Mouse (Mus musculus) urinary bladder, adult 2 months (tissue): ENCODE results near the gene Copg2. TPM values are rescaled to one million over a fixed set of nuclear protein-coding genes. Genes with fewer than 3 reads are reported as not detected.

ENCODE experiments used
- DNase-seq: peaks from one replicate; pipeline ENCODE4 v3.0.0; 2022; ENCODE audit warnings: low spot score
- polyA plus RNA-seq: library from polyadenylated mRNA; depleted of rRNA; stranded (reverse); fragments of >200 nt; gene quantifications from 2 replicates; pipeline ENCODE4 v1.2.3, GENCODE M21; 2012

The Copg2 gene
- polyA plus RNA-seq, 1 experiment, result 48.3 TPM

DNA sequence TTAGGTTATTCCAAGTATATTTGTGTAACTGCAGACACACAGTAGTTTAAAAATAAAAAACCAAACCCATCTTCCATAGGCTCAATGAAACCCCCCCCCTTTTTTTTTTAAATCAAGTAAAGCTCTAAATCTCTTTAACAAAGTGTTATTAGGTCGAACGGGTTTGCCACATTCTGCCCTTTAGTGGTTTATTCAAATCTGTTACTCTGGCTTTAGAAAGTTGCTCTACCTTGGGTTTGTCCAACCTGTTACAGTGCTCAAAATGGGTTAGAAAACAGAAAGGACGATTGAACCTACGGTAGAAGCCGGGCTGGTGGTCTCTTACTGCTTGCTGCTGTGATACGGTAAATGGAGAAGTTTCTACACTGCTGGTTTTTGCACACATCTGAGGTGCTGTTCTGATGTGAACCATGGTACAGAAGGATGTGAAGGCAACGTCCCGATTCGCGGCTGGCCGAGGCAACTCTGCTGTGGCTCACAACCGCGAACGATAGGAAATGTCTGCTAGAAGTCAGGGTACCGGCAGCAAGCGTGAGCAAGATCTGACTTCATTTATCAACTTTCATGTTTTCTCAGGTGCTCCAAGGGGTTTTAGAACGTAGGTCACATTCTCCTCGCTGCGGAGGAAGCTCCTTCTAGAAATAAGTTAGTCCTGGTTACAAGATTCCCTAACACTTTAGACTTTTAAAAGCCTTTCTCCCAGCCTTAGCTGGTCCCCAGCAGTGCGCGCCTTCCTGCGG lies 161.4 kb downstream of the Copg2 start:
- DNase-seq, result no peak

DNA sequence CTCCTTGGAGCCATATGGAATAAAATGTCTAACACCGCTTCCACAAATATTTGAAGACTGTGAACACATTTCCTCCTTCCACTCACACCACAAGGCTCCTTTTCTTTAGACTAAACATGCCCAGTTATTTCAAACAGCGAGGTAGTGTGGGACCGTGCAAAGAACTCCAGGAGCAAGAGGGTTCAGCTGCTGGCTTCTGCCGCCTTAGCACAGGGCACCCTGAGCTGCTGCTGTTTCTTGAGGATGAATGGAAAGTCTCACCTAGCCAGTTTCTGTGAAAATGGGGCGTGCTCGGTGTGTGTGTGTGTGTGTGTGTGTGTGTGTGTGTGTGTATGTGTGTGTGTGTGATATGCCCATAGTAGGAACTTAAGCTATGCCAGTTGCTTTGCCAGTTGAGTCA lies 162.1 kb downstream of the Copg2 start:
- DNase-seq, result no peak

DNA sequence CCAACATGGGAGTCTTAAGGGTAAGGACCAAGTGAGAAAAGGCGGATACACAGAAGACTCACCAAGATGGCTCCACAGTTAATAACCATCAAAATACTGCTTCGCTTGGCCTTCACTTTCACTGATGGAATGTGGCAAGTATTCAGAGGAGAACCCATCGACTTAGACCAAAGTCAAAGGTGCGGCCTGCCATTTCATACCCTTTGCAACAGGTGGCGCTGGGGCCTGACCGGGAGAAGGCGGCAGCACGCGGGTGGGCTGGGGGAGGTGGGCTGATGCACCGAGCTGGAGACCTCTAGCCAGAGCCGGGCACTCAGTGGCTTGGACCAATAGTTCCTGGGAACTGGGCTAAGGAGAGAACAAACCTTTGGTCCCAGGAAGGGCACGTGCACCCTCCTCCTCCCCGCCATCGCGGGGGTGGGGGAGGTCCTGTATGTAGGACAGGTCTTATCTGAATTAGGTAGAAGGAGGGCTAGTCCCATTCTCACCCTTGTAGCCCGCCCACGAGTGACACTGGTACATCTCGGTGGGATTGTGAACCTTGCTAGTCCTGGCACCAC lies 163.9 kb downstream of the Copg2 start:
- DNase-seq, result no peak

DNA sequence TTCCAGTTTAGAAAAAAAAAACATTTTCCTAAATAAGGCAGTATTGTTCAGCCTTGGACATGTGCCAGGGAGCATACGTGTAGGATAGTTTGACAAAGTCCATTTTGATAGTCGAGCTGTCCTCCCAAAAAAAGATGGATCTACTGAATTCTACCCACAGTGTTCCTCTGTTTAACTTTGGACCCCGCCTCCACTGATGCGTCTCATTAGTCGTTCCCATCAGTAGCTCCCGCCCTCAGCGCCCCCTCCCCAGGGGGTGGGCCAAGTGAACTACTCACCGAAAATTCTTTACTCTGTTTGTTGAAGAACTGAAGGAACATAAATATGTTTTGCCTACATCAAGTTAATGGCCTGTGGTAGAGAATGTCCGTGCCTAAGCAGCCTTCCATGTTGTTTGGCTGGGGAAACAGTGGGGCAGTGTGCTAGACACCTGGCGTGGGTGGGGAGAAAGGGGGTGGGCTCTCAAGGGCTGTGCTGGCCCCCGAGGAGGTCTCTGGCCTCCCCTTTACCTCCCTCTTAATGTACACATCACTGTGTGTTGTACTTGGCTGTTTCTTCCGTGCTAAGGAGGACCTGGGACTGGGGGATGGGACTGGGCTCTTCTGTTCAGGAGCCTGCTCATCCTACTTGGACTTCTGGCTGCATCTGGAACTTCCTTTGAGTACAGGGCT lies 166.2 kb downstream of the Copg2 start:
- no peak for DNase-seq

DNA sequence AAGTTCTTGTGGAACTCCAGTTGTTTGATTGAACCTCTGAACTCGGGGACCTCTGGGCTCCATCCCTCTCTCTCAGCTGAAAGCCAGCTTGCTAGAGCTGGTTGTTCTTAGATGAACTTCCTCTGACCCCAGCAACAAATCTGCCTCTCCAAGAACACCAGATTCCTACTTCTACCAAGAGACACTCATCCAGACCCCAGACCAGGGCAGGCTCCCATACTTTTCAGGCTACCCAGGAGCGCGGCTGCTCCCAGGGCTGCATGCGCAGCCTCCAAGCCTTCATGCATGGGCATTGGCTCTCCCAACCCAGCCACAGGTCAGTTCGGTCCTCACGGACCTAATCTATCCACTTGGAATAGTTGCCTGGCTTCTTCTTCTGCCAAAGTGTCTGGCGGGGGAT lies 173.3 kb downstream of the Copg2 start, which contains the start of gene Mest:
Gene Mest (plus strand): TSS at position 217 of the 400 bp plus-strand sequence.
- DNase-seq, result no peak

DNA sequence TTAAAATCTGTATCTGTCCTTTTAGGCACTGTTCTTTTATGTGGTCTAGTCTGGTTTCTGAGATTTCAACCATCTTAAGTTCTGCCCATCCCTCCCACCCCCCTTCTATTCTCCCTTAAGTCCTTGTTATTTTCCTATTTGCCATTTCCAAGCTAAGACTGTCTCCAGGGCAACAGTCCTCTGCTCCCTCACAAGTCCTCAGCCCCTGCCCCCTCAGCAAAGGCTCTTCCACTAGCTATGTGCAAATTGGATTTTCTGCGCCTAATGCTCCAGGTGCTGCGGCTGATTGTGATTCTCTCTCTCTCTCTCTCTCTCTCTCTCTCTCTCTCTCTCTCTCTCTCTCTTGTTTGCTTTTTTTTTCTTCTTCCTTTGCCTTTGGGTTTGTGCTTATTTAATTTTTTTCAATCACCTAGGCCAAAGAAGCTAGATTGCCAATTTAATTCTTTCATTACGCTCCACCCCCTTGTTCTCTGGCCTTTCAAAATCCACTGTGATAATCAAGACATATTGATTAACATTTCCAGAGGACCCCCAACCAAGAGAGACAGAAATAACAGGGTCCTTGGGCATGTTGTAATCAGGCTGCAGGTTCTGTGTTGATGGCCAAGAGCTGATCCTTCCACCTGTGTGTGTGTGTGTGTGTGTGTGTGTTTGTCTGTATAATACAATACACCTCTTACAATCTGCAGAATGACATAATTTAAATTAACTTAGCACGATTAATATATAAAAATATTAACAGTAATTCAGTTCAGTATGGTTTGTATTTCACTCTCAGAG lies 174.0 kb downstream of the Copg2 start:
- no peak for DNase-seq

GRCm38 (mm10) chr6:30716796-30717195 lies 179.8 kb downstream of the Copg2 start:
- no peak for DNase-seq

DNA sequence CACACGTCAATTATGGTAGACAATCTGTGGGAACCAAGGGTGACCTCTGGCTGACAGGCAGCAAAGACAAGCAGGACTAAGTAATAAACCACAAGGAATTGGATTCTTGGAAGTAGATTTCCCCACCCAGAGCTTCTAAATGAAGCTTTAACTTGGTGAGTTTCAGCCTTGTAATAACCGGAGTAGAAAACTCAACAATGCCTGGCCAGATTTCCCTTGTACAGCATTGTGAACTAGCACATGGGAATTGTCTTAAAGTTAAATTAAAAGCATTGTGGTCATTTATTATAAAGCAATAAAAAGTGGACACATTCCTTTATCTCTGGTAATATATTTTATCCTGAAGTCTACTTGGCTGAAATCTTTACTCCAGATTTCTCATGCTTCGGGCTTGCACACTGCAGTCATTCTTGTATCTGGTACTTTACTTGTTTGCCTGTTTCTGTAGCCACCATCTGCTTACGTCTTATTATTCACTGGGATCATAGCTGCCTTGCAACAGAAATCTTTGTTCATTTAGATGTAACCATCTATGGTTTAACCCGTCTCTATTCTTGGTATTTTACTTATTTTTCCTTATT lies 181.6 kb downstream of the Copg2 start:
- DNase-seq, result no peak

DNA sequence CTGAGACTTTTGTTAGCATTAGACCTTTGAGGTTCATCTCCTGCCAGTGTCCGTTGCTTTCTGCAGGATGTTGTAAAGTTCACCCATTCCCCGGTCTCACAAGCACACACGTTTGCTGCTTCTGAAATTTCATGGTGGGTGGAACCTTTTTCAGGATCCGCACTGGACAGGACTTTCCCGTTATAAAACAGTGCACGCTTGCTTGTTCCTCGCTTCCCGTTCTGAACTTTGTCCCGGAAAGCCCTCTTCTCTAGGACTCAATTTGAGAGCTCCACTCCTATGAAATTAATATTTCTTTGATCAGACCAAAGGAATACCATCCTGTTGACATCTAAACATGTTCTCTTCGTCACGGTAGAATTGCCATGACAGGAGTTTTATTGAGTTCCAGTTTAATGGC lies 182.7 kb downstream of the Copg2 start:
- DNase-seq, result no peak

DNA sequence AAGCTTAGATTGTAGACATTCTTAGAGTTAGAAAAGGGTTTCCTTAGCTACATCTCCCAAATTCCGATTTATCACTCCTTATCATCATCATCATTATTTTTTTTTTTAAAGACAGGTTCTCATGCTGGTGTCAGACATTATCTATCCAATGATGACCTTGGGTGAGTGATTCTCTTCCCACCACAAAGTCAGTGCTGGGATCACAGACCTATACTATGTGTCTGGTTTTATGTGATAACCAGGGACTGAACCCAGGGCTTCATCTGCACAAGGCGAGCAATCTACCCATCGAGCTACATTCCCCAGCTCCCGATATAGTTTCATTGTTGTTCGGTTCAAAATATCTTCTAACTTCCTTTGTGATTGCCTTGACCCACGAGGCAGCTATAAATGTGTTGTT lies 183.1 kb downstream of the Copg2 start:
- no peak for DNase-seq

- DNase-seq, result no peak
These were observed 184.1 kb downstream of the Copg2 start for GRCm38 (mm10) chr6:30712484-30712883.

- DNase-seq, result no peak
These were observed 185.2 kb downstream of the Copg2 start for GRCm38 (mm10) chr6:30711365-30711763.

- no peak for DNase-seq
These were observed 185.9 kb downstream of the Copg2 start for GRCm38 (mm10) chr6:30710371-30711364.

- DNase-seq, result no peak
These were observed 187.5 kb downstream of the Copg2 start for GRCm38 (mm10) chr6:30709115-30709514.

GRCm38 (mm10) chr6:30703977-30704602 lies 192.5 kb downstream of the Copg2 start:
- DNase-seq, result no peak

- no peak for DNase-seq
These were observed 193.1 kb downstream of the Copg2 start for GRCm38 (mm10) chr6:30703476-30703875.

- no peak for DNase-seq
These were observed 193.7 kb downstream of the Copg2 start for GRCm38 (mm10) chr6:30702881-30703280.

DNA sequence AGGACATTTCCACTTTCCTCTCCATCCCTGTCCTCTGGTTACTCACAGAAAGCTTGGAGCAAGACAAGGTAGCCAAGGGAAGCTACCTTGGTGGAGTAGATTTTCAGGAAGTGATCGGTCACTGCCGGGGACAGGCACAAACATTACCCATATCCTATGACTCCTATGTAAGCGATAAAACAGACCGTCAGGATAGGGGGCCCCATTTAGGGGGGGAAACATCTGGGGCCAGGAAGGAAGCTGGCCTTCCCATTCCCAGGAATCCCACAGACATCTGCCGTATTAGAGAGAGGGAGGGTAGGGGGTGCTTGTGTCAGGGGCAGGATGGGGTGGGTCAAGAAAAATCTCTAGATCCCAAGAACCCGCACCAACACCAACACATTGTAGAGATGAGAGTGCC lies 196.4 kb downstream of the Copg2 start:
- DNase-seq, result no peak

- DNase-seq, result no peak
These were observed 198.6 kb downstream of the Copg2 start for GRCm38 (mm10) chr6:30698036-30698435.
